Mouse (Mus musculus): ENCODE results near the gene Ahdc1. TPM values are rescaled to one million over a fixed set of nuclear protein-coding genes. Genes with fewer than 3 reads are reported as not detected.

Gene Ahdc1
- polyA plus RNA-seq, 2 experiments: 0.53 to 1.3 TPM

DNA sequence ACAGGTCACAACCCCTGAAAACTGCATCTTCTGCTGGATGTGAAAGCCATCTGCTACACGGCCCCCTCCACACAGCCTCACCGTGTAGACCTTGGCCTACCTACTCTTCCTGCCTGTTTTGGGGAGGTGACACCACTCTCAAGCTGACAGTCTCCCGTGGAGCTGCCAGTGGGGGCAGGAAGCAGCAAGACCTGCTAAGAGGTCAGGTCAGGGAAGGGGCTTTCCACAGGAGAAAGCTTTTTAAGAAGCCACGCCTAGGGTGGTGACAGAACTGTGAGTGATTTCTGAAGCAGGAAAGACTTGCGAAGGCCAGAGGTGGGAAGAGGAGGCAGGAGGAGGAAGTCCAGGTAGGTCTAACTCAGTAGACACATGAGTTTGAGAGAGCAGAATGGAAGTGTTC, 67.9 kb downstream of the Ahdc1 start:
- H3K9ac ChIP-seq (replicated peaks): no peak overlapping the region; the same call in 1 of the 2 replicates
- ATAC-seq (ENCODE audit: insufficient read depth) (no peak), DNase-seq (ENCODE audit: low read depth in 3 of 3, low spot score in 3 of 3) (no peak)
- WGBS (ENCODE audit: insufficient replicate concordance): 53% methylated on average over 5 of the region's 5 CpGs
- no peak overlapping the region for H3K4me3 ChIP-seq (ENCODE audit: insufficient read depth in 1 of 2, low read depth in 2 of 2, low read length in 2 of 2)
- H3K27ac ChIP-seq: no peak overlapping the region
- TF ChIP-seq EP300 (IDR thresholded peaks at IDR 0.05; ENCODE audit: low read depth) (no peak), CTCF (IDR thresholded peaks at IDR 0.05; ENCODE audit: low read depth) (no peak)
- H3K4me2 ChIP-seq (ENCODE audit: low read depth): no peak overlapping the region
- no peaks in the 10 kb centered on the region for H3K27me3 ChIP-seq (ENCODE audit: control insufficient read depth, insufficient read depth, low read length)
- H3K9me3 ChIP-seq (ENCODE audit: control insufficient read depth, low read length): no peaks in the 10 kb centered on the region
- no peaks in the 10 kb centered on the region for H3K36me3 ChIP-seq (replicated peaks; ENCODE audit: control insufficient read depth, insufficient read depth, low read depth)
- peaks cover 11 to 32% of the 10 kb centered on the region in 2 experiments for H3K4me1 ChIP-seq (replicated peaks; ENCODE audit: control insufficient read depth in 2 of 2, insufficient read depth in 2 of 2, low read length in 1 of 2)

GRCm38 (mm10) chr4:133079416-133080113, 68.5 kb downstream of the Ahdc1 start:
- peak overlapping the region; percentile 28 for H3K9ac ChIP-seq (replicated peaks)
- H3K4me2 ChIP-seq (ENCODE audit: low read depth): peak overlapping the region; percentile 24; the same call in 1 of the 2 replicates
- H3K4me3 ChIP-seq (ENCODE audit: insufficient read depth in 1 of 2, low read depth in 2 of 2, low read length in 2 of 2): no peak overlapping the region
- H3K27me3 ChIP-seq (ENCODE audit: control insufficient read depth, insufficient read depth, low read length): peaks cover 2% of the 10 kb centered on the region; the same call in 1 of the 2 replicates
- no peaks in the 10 kb centered on the region for H3K9me3 ChIP-seq (ENCODE audit: control insufficient read depth, low read length)
- H3K36me3 ChIP-seq (replicated peaks; ENCODE audit: control insufficient read depth, insufficient read depth, low read depth): no peaks in the 10 kb centered on the region
- ATAC-seq (ENCODE audit: insufficient read depth): peak; percentile 68
- DNase-seq (ENCODE audit: low read depth in 3 of 3, low spot score in 3 of 3): no peak
- H3K27ac ChIP-seq: no peak overlapping the region
- peaks cover 11 to 32% of the 10 kb centered on the region in 2 experiments for H3K4me1 ChIP-seq (replicated peaks; ENCODE audit: control insufficient read depth in 2 of 2, insufficient read depth in 2 of 2, low read length in 1 of 2)
- TF ChIP-seq EP300 (IDR thresholded peaks at IDR 0.05; ENCODE audit: low read depth) (no peak), CTCF (IDR thresholded peaks at IDR 0.05; ENCODE audit: low read depth) (no peak)
- 32% methylated on average over 7 of the region's 7 CpGs for WGBS (ENCODE audit: insufficient replicate concordance)

GRCm38 (mm10) chr4:133080862-133081261, 69.8 kb downstream of the Ahdc1 start:
- 74% methylated on average over 3 of the region's 3 CpGs for WGBS (ENCODE audit: insufficient replicate concordance)
- H3K4me2 ChIP-seq (ENCODE audit: low read depth): no peak overlapping the region
- H3K9me3 ChIP-seq (ENCODE audit: control insufficient read depth, low read length): no peaks in the 10 kb centered on the region
- H3K36me3 ChIP-seq (replicated peaks; ENCODE audit: control insufficient read depth, insufficient read depth, low read depth): no peaks in the 10 kb centered on the region
- no peak overlapping the region for H3K27ac ChIP-seq
- ATAC-seq (ENCODE audit: insufficient read depth) (no peak), DNase-seq (ENCODE audit: low read depth in 3 of 3, low spot score in 3 of 3) (no peak)
- H3K27me3 ChIP-seq (ENCODE audit: control insufficient read depth, insufficient read depth, low read length): peaks cover 13% of the 10 kb centered on the region
- H3K4me1 ChIP-seq (replicated peaks; ENCODE audit: control insufficient read depth in 2 of 2, insufficient read depth in 2 of 2, low read length in 1 of 2): peaks cover 11 to 24% of the 10 kb centered on the region in 2 experiments
- TF ChIP-seq CTCF (IDR thresholded peaks at IDR 0.05; ENCODE audit: low read depth): no peak
- no peak for TF ChIP-seq EP300 (IDR thresholded peaks at IDR 0.05; ENCODE audit: low read depth)
- no peak overlapping the region for H3K4me3 ChIP-seq (ENCODE audit: insufficient read depth in 1 of 2, low read depth in 2 of 2, low read length in 2 of 2)
- no peak overlapping the region for H3K9ac ChIP-seq (replicated peaks)

GRCm38 (mm10) chr4:133082216-133082773, 71.2 kb downstream of the Ahdc1 start:
- no peaks in the 10 kb centered on the region for H3K36me3 ChIP-seq (replicated peaks; ENCODE audit: control insufficient read depth, insufficient read depth, low read depth)
- no peak overlapping the region for H3K9ac ChIP-seq (replicated peaks)
- TF ChIP-seq EP300 (IDR thresholded peaks at IDR 0.05; ENCODE audit: low read depth) (no peak), CTCF (IDR thresholded peaks at IDR 0.05; ENCODE audit: low read depth) (no peak)
- H3K27ac ChIP-seq: no peak overlapping the region
- H3K4me2 ChIP-seq (ENCODE audit: low read depth): no peak overlapping the region
- DNase-seq (ENCODE audit: low read depth in 3 of 3, low spot score in 3 of 3) (no peak), ATAC-seq (ENCODE audit: insufficient read depth) (no peak)
- peaks cover 14% of the 10 kb centered on the region for H3K27me3 ChIP-seq (ENCODE audit: control insufficient read depth, insufficient read depth, low read length)
- H3K4me3 ChIP-seq (ENCODE audit: insufficient read depth in 1 of 2, low read depth in 2 of 2, low read length in 2 of 2): no peak overlapping the region
- WGBS (ENCODE audit: insufficient replicate concordance): 74% methylated on average over 6 of the region's 6 CpGs
- H3K9me3 ChIP-seq (ENCODE audit: control insufficient read depth, low read length): no peaks in the 10 kb centered on the region
- H3K4me1 ChIP-seq (replicated peaks; ENCODE audit: control insufficient read depth in 2 of 2, insufficient read depth in 2 of 2, low read length in 1 of 2): peaks cover 11 to 25% of the 10 kb centered on the region in 2 experiments

Data from liver, embryonic 14.5 days (tissue).